Mouse (Mus musculus) small intestine, adult 2 months (tissue): Measurements from ENCODE around the gene Uqcrc2. TPM values are rescaled to one million over a fixed set of nuclear protein-coding genes. Genes with fewer than 3 reads are reported as not detected.

ENCODE experiments used
- H3K27ac ChIP-seq: fragments of 200-500 bp; 2 replicates; pipeline ENCODE4 v1.5.1; 2012; ENCODE audit warnings: low read depth, low read length, control low read depth, inconsistent platforms; ENCODE audit not compliant: insufficient read depth
- H3K27me3 ChIP-seq: fragments of 200-500 bp; 2 replicates; pipeline ENCODE4 v1.6.1; 2012; ENCODE audit warnings: mild to moderate bottlenecking, moderate library complexity, low read length, inconsistent platforms; ENCODE audit not compliant: control insufficient read depth, insufficient read depth
- H3K36me3 ChIP-seq: fragments of 200-500 bp; 2 replicates; pipeline ENCODE4 v1.6.1; 2012; ENCODE audit warnings: mild to moderate bottlenecking, low read length, control low read depth, inconsistent platforms; ENCODE audit not compliant: control insufficient read depth, insufficient read depth
- H3K4me1 ChIP-seq: fragments of 200-500 bp; 2 replicates; pipeline ENCODE4 v1.6.1; 2012; ENCODE audit warnings: low read length, inconsistent platforms, mixed read lengths; ENCODE audit not compliant: control insufficient read depth, insufficient read depth, insufficient read length
- H3K4me3 ChIP-seq: fragments of 200-500 bp; 2 replicates; pipeline ENCODE4 v1.5.1; 2012; ENCODE audit warnings: low read depth, mild to moderate bottlenecking, control low read depth, inconsistent platforms, low read length, moderate library complexity
- CTCF ChIP-seq: fragments of 200-500 bp; IDR thresholded peaks from 2 replicates; pipeline ENCODE4 v1.5.1; 2012; ENCODE audit warnings: low read depth, mild to moderate bottlenecking, control low read depth, inconsistent platforms, low read length, moderate library complexity, mixed read lengths; ENCODE audit not compliant: insufficient replicate concordance, insufficient read length; ENCODE audit errors: extremely low read depth
- POLR2A ChIP-seq: fragments of 200-500 bp; IDR thresholded peaks from 2 replicates; pipeline ENCODE4 v1.6.1; 2012; ENCODE audit warnings: low read depth, mild to moderate bottlenecking, control low read depth, inconsistent platforms, low read length, moderate library complexity
- WGBS: fragments of 180-500 bp; shearing (Covaris S2); methylation state at CpG from one replicate; pipeline ENCODE4 v1.1.7; 2018; 5-methylcytosine and 5-hydroxymethylcytosine counted together
- polyA plus RNA-seq: library from polyadenylated mRNA; depleted of rRNA; stranded (reverse); fragments of >200 nt; gene quantifications from 2 replicates; pipeline ENCODE4 v1.2.3, GENCODE M21; 2012; rRNA removed

The Uqcrc2 gene
- 40.2 and 62.7 TPM in 2 replicates for polyA plus RNA-seq

- no peaks in the 10 kb centered on the region for H3K27me3 ChIP-seq
- peak; percentile 82 for TF ChIP-seq POLR2A
- TF ChIP-seq CTCF: peak; percentile 54; the same call in 1 of the 2 replicates
- peaks cover 16% of the 10 kb centered on the region for H3K36me3 ChIP-seq
- H3K27ac ChIP-seq: peak within 1 kb of the TSS; percentile 96
- under 1% methylated on average over 45 of the region's 45 CpGs for WGBS
- 0 out of 2 replicates have a peak, but pooled peaks cover 1% of the 10 kb centered on the region for H3K4me1 ChIP-seq
- peak within 1 kb of the TSS; percentile 80 for H3K4me3 ChIP-seq
Observed at GRCm38 (mm10) chr7:120634711-120635361, at the start of gene Uqcrc2. TSS of gene Uqcrc2 (plus strand) at chr7:120635176.

- TF ChIP-seq POLR2A: no peak
- TF ChIP-seq CTCF: no peak
- H3K36me3 ChIP-seq: no peaks in the 10 kb centered on the region
- no peaks in the 10 kb centered on the region for H3K4me1 ChIP-seq
- peaks cover 7% of the 10 kb centered on the region; the same call in 1 of the 2 replicates for H3K27me3 ChIP-seq
- H3K27ac ChIP-seq: no peak overlapping the region
- no peak overlapping the region for H3K4me3 ChIP-seq
- WGBS: 89% methylated on average over 4 of the region's 4 CpGs
Observed at GRCm38 (mm10) chr7:120597203-120597743, 37.7 kb upstream of the Uqcrc2 start.

GRCm38 (mm10) chr7:120597744-120598243 is 37.2 kb upstream of the Uqcrc2 start:
- Histone ChIP-seq H3K27ac (no peak overlapping the region), H3K4me3 (peak overlapping the region; percentile 41), H3K36me3 (no peaks in the 10 kb centered on the region), H3K27me3 (peaks cover 7% of the 10 kb centered on the region; the same call in 1 of the 2 replicates), H3K4me1 (no peaks in the 10 kb centered on the region)
- 9% methylated on average over 41 of the region's 41 CpGs for WGBS
- no peak for TF ChIP-seq POLR2A
- no peak for TF ChIP-seq CTCF

GRCm38 (mm10) chr7:120598355-120598754 is 36.6 kb upstream of the Uqcrc2 start:
- 79% methylated on average over 7 of the region's 7 CpGs for WGBS
- Histone ChIP-seq H3K36me3 (no peaks in the 10 kb centered on the region), H3K27me3 (peaks cover 7% of the 10 kb centered on the region; the same call in 1 of the 2 replicates), H3K4me1 (no peaks in the 10 kb centered on the region), H3K4me3 (no peak overlapping the region), H3K27ac (no peak overlapping the region)
- TF ChIP-seq CTCF: no peak

- H3K4me3 ChIP-seq: no peak overlapping the region
- no peaks in the 10 kb centered on the region for H3K4me1 ChIP-seq
- TF ChIP-seq CTCF: no peak
- H3K27ac ChIP-seq: no peak overlapping the region
- WGBS: 82% methylated on average over 8 of the region's 8 CpGs
- H3K36me3 ChIP-seq: no peaks in the 10 kb centered on the region
- H3K27me3 ChIP-seq: no peaks in the 10 kb centered on the region; the same call in 1 of the 2 replicates
Observed at GRCm38 (mm10) chr7:120620075-120620771, 14.8 kb upstream of the Uqcrc2 start.

GRCm38 (mm10) chr7:120620841-120621240 is 14.1 kb upstream of the Uqcrc2 start:
- WGBS: 88% methylated on average over 9 of the region's 9 CpGs
- no peak overlapping the region for H3K4me3 ChIP-seq
- no peaks in the 10 kb centered on the region; the same call in 1 of the 2 replicates for H3K27me3 ChIP-seq
- no peaks in the 10 kb centered on the region for H3K36me3 ChIP-seq
- H3K4me1 ChIP-seq: no peaks in the 10 kb centered on the region
- no peak overlapping the region for H3K27ac ChIP-seq
- TF ChIP-seq CTCF (no peak), POLR2A (no peak)

GRCm38 (mm10) chr7:120632518-120632917 is 2.5 kb upstream of the Uqcrc2 start:
- no peak for TF ChIP-seq POLR2A
- TF ChIP-seq CTCF: no peak
- Histone ChIP-seq H3K27ac (no peak overlapping the region), H3K27me3 (no peaks in the 10 kb centered on the region), H3K36me3 (peaks cover under 1% of the 10 kb centered on the region; the same call in 1 of the 2 replicates), H3K4me3 (no peak overlapping the region), H3K4me1 (0 out of 2 replicates have a peak, but pooled peaks cover 1% of the 10 kb centered on the region)
- WGBS: 73% methylated on average over 1 of the region's 1 CpGs
